Mouse (Mus musculus) kidney, adult 2 months (tissue): ENCODE measurements at regions not wholly inside any gene's neighbourhood (a gene's known extent, or its start where the extent isn't known, plus 50 kb on each side); places are given as distances from the start of the nearest gene placed in this dataset.

Experiments
- DNase-seq: peaks from one replicate; pipeline ENCODE4 v3.0.0; 2021
- H3K27ac ChIP-seq: fragments of 200-500 bp; 2 replicates; pipeline ENCODE4 v1.5.1; 2012; ENCODE audit warnings: low read depth, low read length, control low read depth, inconsistent platforms; ENCODE audit not compliant: insufficient read depth
- H3K27me3 ChIP-seq: fragments of 200-500 bp; replicated peaks from 2 replicates; pipeline ENCODE4 v1.6.1; 2012; ENCODE audit warnings: mild to moderate bottlenecking, moderate library complexity, low read length, inconsistent platforms; ENCODE audit not compliant: control insufficient read depth, insufficient read depth
- H3K36me3 ChIP-seq: fragments of 200-500 bp; 2 replicates; pipeline ENCODE4 v1.6.1; 2012; ENCODE audit warnings: mild to moderate bottlenecking, moderate library complexity, low read length, inconsistent platforms; ENCODE audit not compliant: control insufficient read depth, insufficient read depth
- H3K4me1 ChIP-seq: fragments of 200-500 bp; 2 replicates; pipeline ENCODE4 v1.6.1; 2011; ENCODE audit warnings: low read length; ENCODE audit not compliant: control insufficient read depth, insufficient read depth
- H3K4me3 ChIP-seq: fragments of 200-500 bp; 2 replicates; pipeline ENCODE4 v1.5.1; 2011; ENCODE audit warnings: mild to moderate bottlenecking, low read depth, low read length, control low read depth; ENCODE audit not compliant: insufficient read depth
- CTCF ChIP-seq: fragments of 200-500 bp; conservative IDR thresholded peaks from 2 replicates; pipeline ENCODE4 v1.5.1; 2011; ENCODE audit warnings: low read depth, mild to moderate bottlenecking, control low read depth, low read length, moderate library complexity, mixed read lengths; ENCODE audit not compliant: insufficient read depth, insufficient read length
- POLR2A ChIP-seq: fragments of 200-500 bp; IDR thresholded peaks from one replicate; pipeline ENCODE4 v1.6.1; 2011; ENCODE audit warnings: low read depth, low read length, control low read depth
- WGBS: fragments of 180-500 bp; shearing (Covaris S2); methylation state at CpG from one replicate; pipeline ENCODE4 v1.1.7; 2018; 5-methylcytosine and 5-hydroxymethylcytosine counted together

GRCm38 (mm10) chr1:161704961-161705360 is 83.3 kb downstream of the Fasl start:
- Histone ChIP-seq H3K4me3 (no peak overlapping the region), H3K27ac (no peak overlapping the region), H3K4me1 (no peaks in the 10 kb centered on the region), H3K27me3 (no peaks in the 10 kb centered on the region), H3K36me3 (no peaks in the 10 kb centered on the region)
- TF ChIP-seq POLR2A: no peak
- TF ChIP-seq CTCF: no peak
- WGBS: 70% methylated on average over 3 of the region's 3 CpGs
- no peak for DNase-seq

GRCm38 (mm10) chr1:161704527-161704926 is 83.8 kb downstream of the Fasl start:
- 67% methylated on average over 3 of the region's 3 CpGs for WGBS
- Histone ChIP-seq H3K27ac (no peak overlapping the region), H3K4me1 (no peaks in the 10 kb centered on the region), H3K27me3 (no peaks in the 10 kb centered on the region), H3K36me3 (no peaks in the 10 kb centered on the region), H3K4me3 (no peak overlapping the region)
- TF ChIP-seq CTCF (no peak), POLR2A (no peak)
- DNase-seq: no peak

- TF ChIP-seq POLR2A (no peak), CTCF (no peak)
- Histone ChIP-seq H3K4me3 (no peak overlapping the region), H3K27me3 (no peaks in the 10 kb centered on the region; the same call in 1 of the 2 replicates), H3K4me1 (no peaks in the 10 kb centered on the region), H3K27ac (no peak overlapping the region), H3K36me3 (no peaks in the 10 kb centered on the region)
- 37% methylated on average over 5 of the region's 5 CpGs for WGBS
- DNase-seq: no peak
Measured at GRCm38 (mm10) chr1:161695886-161696285, 92.4 kb downstream of the Fasl start.

- no peak for TF ChIP-seq POLR2A
- TF ChIP-seq CTCF: no peak
- Histone ChIP-seq H3K27ac (no peak overlapping the region), H3K4me1 (no peaks in the 10 kb centered on the region), H3K27me3 (no peaks in the 10 kb centered on the region; the same call in 1 of the 2 replicates), H3K4me3 (no peak overlapping the region), H3K36me3 (no peaks in the 10 kb centered on the region)
- WGBS: 46% methylated on average over 6 of the region's 6 CpGs
- DNase-seq: no peak
Measured at GRCm38 (mm10) chr1:161693768-161694160, 94.5 kb downstream of the Fasl start.

- no peak for DNase-seq
- Histone ChIP-seq H3K4me1 (no peaks in the 10 kb centered on the region), H3K36me3 (no peaks in the 10 kb centered on the region), H3K4me3 (no peak overlapping the region), H3K27ac (no peak overlapping the region), H3K27me3 (no peaks in the 10 kb centered on the region; the same call in 1 of the 2 replicates)
- WGBS: 59% methylated on average over 14 of the region's 14 CpGs
- TF ChIP-seq POLR2A (no peak), CTCF (no peak)
Measured at GRCm38 (mm10) chr1:161692836-161693767, 95.2 kb downstream of the Fasl start.

GRCm38 (mm10) chr1:161688946-161689345 is 99.3 kb downstream of the Fasl start:
- 6% methylated on average over 3 of the region's 3 CpGs for WGBS
- Histone ChIP-seq H3K27ac (no peak overlapping the region), H3K36me3 (no peaks in the 10 kb centered on the region), H3K4me3 (no peak overlapping the region), H3K4me1 (no peaks in the 10 kb centered on the region), H3K27me3 (no peaks in the 10 kb centered on the region)
- TF ChIP-seq CTCF (no peak), POLR2A (no peak)
- DNase-seq: peak; percentile 12

GRCm38 (mm10) chr1:161687548-161687947 is 100.7 kb downstream of the Fasl start:
- H3K27me3 ChIP-seq: no peaks in the 10 kb centered on the region
- no peaks in the 10 kb centered on the region for H3K4me1 ChIP-seq
- H3K4me3 ChIP-seq: no peak overlapping the region
- H3K27ac ChIP-seq: no peak overlapping the region
- TF ChIP-seq POLR2A (no peak), CTCF (peak; percentile 80)
- no peaks in the 10 kb centered on the region for H3K36me3 ChIP-seq
- peak; percentile 39 for DNase-seq
- 17% methylated on average over 12 of the region's 12 CpGs for WGBS
